Mouse (Mus musculus) MEL (cell line): ENCODE results near the gene Ttc17.

ENCODE experiments used
- CTCF ChIP-seq, 3 experiments: IDR thresholded peaks in 2 of 3; conservative IDR thresholded peaks in 1 of 3; 2 replicates each; pipeline ENCODE4 v1.5.1; 2011 to 2012; ENCODE audit warnings: low read length in 3 of 3, low read depth in 2 of 3, mild to moderate bottlenecking in 2 of 3, improper control_type of control experiment in 1 of 3, inconsistent platforms in 1 of 3, mixed read lengths in 1 of 3, moderate library complexity in 1 of 3; ENCODE audit not compliant: control insufficient read depth in 1 of 3, insufficient read depth in 1 of 3, poor library complexity in 1 of 3, severe bottlenecking in 1 of 3
- GABPA ChIP-seq: IDR thresholded peaks from 2 replicates; pipeline ENCODE4 v1.6.1; 2012; ENCODE audit warnings: low read depth, mild to moderate bottlenecking, inconsistent platforms, low read length, improper control_type of control experiment, moderate library complexity
- GATA1 ChIP-seq: IDR thresholded peaks from 2 replicates; pipeline ENCODE4 v1.6.1; 2011; ENCODE audit warnings: low read depth, low read length, improper control_type of control experiment
- MAX ChIP-seq: IDR thresholded peaks from 2 replicates; pipeline ENCODE4 v1.6.1; 2011; ENCODE audit warnings: low read length, improper control_type of control experiment
- POLR2A ChIP-seq, 2 experiments: IDR thresholded peaks; 2 replicates each; pipeline ENCODE4 v1.6.1; 2011 to 2012; ENCODE audit warnings: low read length in 2 of 2, mild to moderate bottlenecking in 2 of 2, control low read depth in 1 of 2, improper control_type of control experiment in 1 of 2, low read depth in 1 of 2, moderate library complexity in 1 of 2; ENCODE audit not compliant: control insufficient read depth in 1 of 2, insufficient read depth in 1 of 2, poor library complexity in 1 of 2
- POLR2AphosphoS2 ChIP-seq: IDR thresholded peaks from 2 replicates; pipeline ENCODE4 v1.6.1; 2011; ENCODE audit warnings: low read length, improper control_type of control experiment
- POLR2AphosphoS5 ChIP-seq: IDR thresholded peaks from 2 replicates; pipeline ENCODE4 v1.6.1; 2012; ENCODE audit warnings: low read depth, borderline replicate concordance, mild to moderate bottlenecking, inconsistent platforms, low read length, moderate library complexity, mixed read lengths
- SIN3A ChIP-seq: IDR thresholded peaks from 2 replicates; pipeline ENCODE4 v1.6.1; 2012; ENCODE audit warnings: low read length, improper control_type of control experiment, inconsistent platforms
- TBP ChIP-seq: IDR thresholded peaks from 2 replicates; pipeline ENCODE4 v1.8.0; 2011; ENCODE audit warnings: low read depth, low read length, improper control_type of control experiment

- TF ChIP-seq POLR2A (IDR thresholded peaks at IDR 0.05; ENCODE audit: control insufficient read depth in 1 of 2, insufficient read depth in 1 of 2, low read depth in 1 of 2, low read length in 2 of 2, poor library complexity in 1 of 2) (no peak), POLR2AphosphoS2 (no peak), MAX (no peak), GABPA (no peak), GATA1 (no peak), CTCF (IDR thresholded peaks at IDR 0.05 in 2 of 3, conservative IDR thresholded peaks at IDR 0.05 in 1 of 3; ENCODE audit: control insufficient read depth in 1 of 3, insufficient read depth in 1 of 3, low read depth in 2 of 3, low read length in 3 of 3, poor library complexity in 1 of 3, severe bottlenecking in 1 of 3) (no peak), SIN3A (no peak), TBP (no peak), POLR2AphosphoS5 (no peak)
These were observed 10.2 kb downstream of the Ttc17 start for GRCm38 (mm10) chr2:94396325-94396724.
